8 mouse cellular contexts compared by ENCODE assay signal in genomic region chr15:101283911-101284750, GRCm38 (mm10). TPM values are rescaled to one million over a fixed set of nuclear protein-coding genes. Genes with fewer than 3 reads are reported as not detected.
DNase-seq lines count a peak whose midpoint lies in the region; ATAC-seq and TF ChIP-seq lines count a peak whose summit lies in the region.

TSS of gene Atg101 (plus strand) at chr15:101284272.

- H3K36me3 ChIP-seq in embryonic facial prominence, embryonic 14.5 days (ENCODE audit: control insufficient read depth, insufficient read depth, low read length) = peaks cover 27% of the 10 kb centered on the region
- H3K36me3 ChIP-seq in heart, adult 2 months (ENCODE audit: control insufficient read depth, insufficient read depth, low read length) = peaks cover 2% of the 10 kb centered on the region; the same call in 1 of the 2 replicates
- peaks cover 33% of the 10 kb centered on the region for H3K36me3 ChIP-seq in limb, embryonic 13.5 days
- peaks cover under 1% of the 10 kb centered on the region for H3K36me3 ChIP-seq in midbrain, embryonic 16.5 days (ENCODE audit: control insufficient read depth, insufficient read depth, low read length)

- peak within 1 kb of the TSS; percentile 90 for H3K9ac ChIP-seq in embryonic facial prominence, embryonic 14.5 days (ENCODE audit: low read depth, low read length)
- H3K9ac ChIP-seq in heart, adult 2 months (ENCODE audit: low read depth, low read length) = peak within 1 kb of the TSS; percentile 93
- H3K9ac ChIP-seq in limb, embryonic 13.5 days = peak within 1 kb of the TSS; percentile 90
- H3K9ac ChIP-seq in midbrain, embryonic 16.5 days (ENCODE audit: low read depth, low read length) = peak within 1 kb of the TSS; percentile 88

- H3K4me3 ChIP-seq in embryonic facial prominence, embryonic 14.5 days (ENCODE audit: low read depth, low read length) = peak within 1 kb of the TSS; percentile 93
- peak within 1 kb of the TSS; percentile 91 for H3K4me3 ChIP-seq in heart, adult 2 months
- H3K4me3 ChIP-seq in limb, embryonic 13.5 days = peak within 1 kb of the TSS; percentile 73
- H3K4me3 ChIP-seq in midbrain, embryonic 16.5 days (ENCODE audit: low read depth, low read length) = peak within 1 kb of the TSS; percentile 80

- peak; percentile 96 for ATAC-seq in embryonic facial prominence, embryonic 14.5 days (ENCODE audit: low read depth)
- peak; percentile 92 for ATAC-seq in limb, embryonic 13.5 days (ENCODE audit: low FRiP score, low read depth)
- peak; percentile 93 for ATAC-seq in midbrain, embryonic 16.5 days

- TF ChIP-seq CTCF in heart, adult 2 months (IDR thresholded peaks at IDR 0.05) = peak; percentile 79

- DNase-seq in 3T3-L1 (ENCODE audit: low read depth, low spot score) = peak; percentile 90
- DNase-seq in adrenal gland, postnatal 4 days (ENCODE audit: low spot score in 2 of 2) = peak; percentile 68 to 79
- peak; percentile 94 for DNase-seq in embryonic facial prominence, embryonic 14.5 days (ENCODE audit: low spot score)
- peak; percentile 92 to 94 for DNase-seq in heart, adult 2 months
- DNase-seq in kidney, adult 8-10 months = peak; percentile 83 to 88
- peak; percentile 90 to 93 for DNase-seq in spleen, postnatal 10 days (ENCODE audit: low spot score in 2 of 2)

- peak; percentile 94 for TF ChIP-seq POLR2A in heart, adult 2 months (IDR thresholded peaks at IDR 0.05; ENCODE audit: insufficient read depth, low read depth, low read length)

- H3K79me2 ChIP-seq in heart, adult 2 months (replicated peaks; ENCODE audit: control insufficient read depth, insufficient read depth, low read length) = peaks cover 6% of the 10 kb centered on the region; the same call in 1 of the 2 replicates

- intact Hi-C loops in heart, adult 2 months (cut with DNase I) = loop anchor here (1.0 to 5.0 kb wide), 5 partner anchors 17 to 62 kb away; partner anchors contain the start of gene Grasp

- WGBS in embryonic facial prominence, embryonic 14.5 days = under 1% methylated on average over 54 of the region's 61 CpGs
- under 1% methylated on average over 61 of the region's 61 CpGs for WGBS in heart, adult 2 months
- WGBS in limb, embryonic 13.5 days = under 1% methylated on average over 61 of the region's 61 CpGs
- under 1% methylated on average over 61 of the region's 61 CpGs for WGBS in midbrain, embryonic 16.5 days

- 0 out of 2 replicates have a peak, but pooled peaks have one; percentile 67 for TF ChIP-seq EP300 in heart, adult 2 months (IDR thresholded peaks at IDR 0.05; ENCODE audit: insufficient read depth, low read depth, low read length)

- H3K9me3 ChIP-seq in embryonic facial prominence, embryonic 14.5 days (ENCODE audit: control insufficient read depth, low read length) = no peaks in the 10 kb centered on the region
- H3K9me3 ChIP-seq in limb, embryonic 13.5 days = no peaks in the 10 kb centered on the region
- H3K9me3 ChIP-seq in midbrain, embryonic 16.5 days (replicated peaks; ENCODE audit: control insufficient read depth, low read length, poor library complexity, severe bottlenecking) = no peaks in the 10 kb centered on the region

- H3K27me3 ChIP-seq in embryonic facial prominence, embryonic 14.5 days (replicated peaks; ENCODE audit: control insufficient read depth, insufficient read depth, low read length) = no peaks in the 10 kb centered on the region
- H3K27me3 ChIP-seq in heart, adult 2 months (ENCODE audit: control insufficient read depth, insufficient read depth, low read length) = no peaks in the 10 kb centered on the region
- H3K27me3 ChIP-seq in limb, embryonic 13.5 days = no peaks in the 10 kb centered on the region
- H3K27me3 ChIP-seq in midbrain, embryonic 16.5 days (ENCODE audit: control insufficient read depth, insufficient read depth, low read depth, low read length) = no peaks in the 10 kb centered on the region

- peak within 1 kb of the TSS; percentile 92 for H3K4me2 ChIP-seq in embryonic facial prominence, embryonic 14.5 days (ENCODE audit: low read depth, low read length)
- peak within 1 kb of the TSS; percentile 95 for H3K4me2 ChIP-seq in limb, embryonic 13.5 days (replicated peaks)
- peak within 1 kb of the TSS; percentile 91 for H3K4me2 ChIP-seq in midbrain, embryonic 16.5 days (ENCODE audit: low read length)

- H3K4me1 ChIP-seq in embryonic facial prominence, embryonic 14.5 days (ENCODE audit: control insufficient read depth, insufficient read depth, low read length) = peaks cover 7% of the 10 kb centered on the region
- peaks cover 4% of the 10 kb centered on the region for H3K4me1 ChIP-seq in heart, adult 2 months (ENCODE audit: control insufficient read depth, insufficient read depth, low read length)
- H3K4me1 ChIP-seq in limb, embryonic 13.5 days = peaks cover 25% of the 10 kb centered on the region
- peaks cover 13% of the 10 kb centered on the region for H3K4me1 ChIP-seq in midbrain, embryonic 16.5 days (ENCODE audit: control insufficient read depth, insufficient read depth, low read length)

- peak within 1 kb of the TSS; percentile 76 for H3K27ac ChIP-seq in embryonic facial prominence, embryonic 14.5 days (replicated peaks; ENCODE audit: low read depth, low read length)
- H3K27ac ChIP-seq in heart, adult 2 months = peak within 1 kb of the TSS; percentile 100
- H3K27ac ChIP-seq in limb, embryonic 13.5 days = peak within 1 kb of the TSS; percentile 65
- H3K27ac ChIP-seq in midbrain, embryonic 16.5 days (ENCODE audit: low read length) = peak within 1 kb of the TSS; percentile 81

RNA-seq across cellular contexts. Expression of gene Atg101, which starts in this region (rescaled TPM):
- total RNA-seq in adrenal gland, postnatal 4 days (2021) = 10 to 100 TPM; 37.8 to 38.9 TPM
- polyA plus RNA-seq in embryonic facial prominence, embryonic 14.5 days (2014; fragmentation: Nextera tagmentation; extraction: Ambion mirVana) = 49.9 and 62.0 TPM in 2 replicates
- total RNA-seq in heart, adult 2 months (2021) = 10 to 100 TPM; 21.2 to 22.4 TPM
- polyA plus RNA-seq in heart, adult 2 months (2012; rRNA removed) = 26.4 and 29.3 TPM in 2 replicates
- 64.1 and 70.4 TPM in 2 replicates for polyA plus RNA-seq in limb, embryonic 13.5 days (2015; fragmentation: Nextera tagmentation; extraction: Ambion mirVana)
- polyA plus RNA-seq in midbrain, embryonic 16.5 days (2015; fragmentation: Nextera tagmentation; extraction: Ambion mirVana) = 74.8 and 79.8 TPM in 2 replicates

Comparison
In these comparisons a context has a peak if more than half of its experiments do, and no peak if none do; other contexts are left out.
1. Peak in every context shown above with its lines: DNase-seq, ATAC-seq, H3K4me3 ChIP-seq and H3K27ac ChIP-seq.